Mouse (Mus musculus): Measurements from ENCODE around the gene Kras. TPM values are rescaled to one million over a fixed set of nuclear protein-coding genes. Genes with fewer than 3 reads are reported as not detected.

Kras gene
- polyA plus RNA-seq (2016; fragmentation: Nextera tagmentation; extraction: Ambion mirVana), result 93.1 and 103 TPM in 2 replicates

- Histone ChIP-seq H3K4me3 (peak within 1 kb of the TSS; percentile 93), H3K27ac (peak within 1 kb of the TSS; percentile 97), H3K36me3 (replicated peaks) (peaks cover 18% of the 10 kb centered on the region), H3K4me1 (peaks cover 33% of the 10 kb centered on the region), H3K27me3 (ENCODE audit: poor library complexity, severe bottlenecking) (peaks cover 21% of the 10 kb centered on the region), H3K9me3 (no peaks in the 10 kb centered on the region)
- DNase-seq (ENCODE audit: extremely low spot score, low spot score), result peak; percentile 89
- 1% methylated on average over 72 of the region's 83 CpGs for WGBS
Observed at GRCm38 (mm10) chr6:145250185-145250791, at the start of gene Kras. Gene Kras (minus strand): TSS chr6:145250239.

- 82% methylated on average over 7 of the region's 7 CpGs for WGBS
- no peak overlapping the region for H3K27ac ChIP-seq
- peaks cover 4% of the 10 kb centered on the region; the same call in 1 of the 2 replicates for H3K27me3 ChIP-seq (ENCODE audit: poor library complexity, severe bottlenecking)
- H3K4me3 ChIP-seq, result no peak overlapping the region
- H3K4me1 ChIP-seq, result peaks cover 13% of the 10 kb centered on the region
- DNase-seq (ENCODE audit: extremely low spot score, low spot score), result no peak
- H3K36me3 ChIP-seq (replicated peaks), result no peaks in the 10 kb centered on the region
- H3K9me3 ChIP-seq, result no peaks in the 10 kb centered on the region
Observed at GRCm38 (mm10) chr6:145297626-145298025, 47.6 kb upstream of the Kras start.

GRCm38 (mm10) chr6:145296979-145297378, 46.9 kb upstream of the Kras start:
- Histone ChIP-seq H3K36me3 (replicated peaks) (no peaks in the 10 kb centered on the region), H3K9me3 (no peaks in the 10 kb centered on the region), H3K27me3 (ENCODE audit: poor library complexity, severe bottlenecking) (no peaks in the 10 kb centered on the region), H3K27ac (no peak overlapping the region), H3K4me3 (no peak overlapping the region), H3K4me1 (peaks cover 13% of the 10 kb centered on the region)
- DNase-seq (ENCODE audit: extremely low spot score, low spot score), result no peak
- WGBS, result 87% methylated on average over 7 of the region's 7 CpGs

GRCm38 (mm10) chr6:145295171-145295570, 45.1 kb upstream of the Kras start:
- DNase-seq (ENCODE audit: extremely low spot score, low spot score), result no peak
- H3K27ac ChIP-seq, result no peak overlapping the region
- no peaks in the 10 kb centered on the region for H3K36me3 ChIP-seq (replicated peaks)
- H3K4me3 ChIP-seq, result no peak overlapping the region
- no peaks in the 10 kb centered on the region for H3K27me3 ChIP-seq (ENCODE audit: poor library complexity, severe bottlenecking)
- H3K4me1 ChIP-seq, result peaks cover 8% of the 10 kb centered on the region
- H3K9me3 ChIP-seq, result no peaks in the 10 kb centered on the region
- 75% methylated on average over 11 of the region's 11 CpGs for WGBS

GRCm38 (mm10) chr6:145293156-145293555, 43.1 kb upstream of the Kras start:
- Histone ChIP-seq H3K4me3 (no peak overlapping the region), H3K36me3 (replicated peaks) (no peaks in the 10 kb centered on the region), H3K27ac (no peak overlapping the region), H3K9me3 (no peaks in the 10 kb centered on the region), H3K4me1 (peaks cover 7% of the 10 kb centered on the region), H3K27me3 (ENCODE audit: poor library complexity, severe bottlenecking) (no peaks in the 10 kb centered on the region)
- 88% methylated on average over 6 of the region's 6 CpGs for WGBS
- DNase-seq (ENCODE audit: extremely low spot score, low spot score), result no peak

- WGBS, result 85% methylated on average over 13 of the region's 13 CpGs
- H3K27ac ChIP-seq, result no peak overlapping the region
- no peak overlapping the region for H3K4me3 ChIP-seq
- no peaks in the 10 kb centered on the region; the same call in 1 of the 2 replicates for H3K4me1 ChIP-seq
- H3K27me3 ChIP-seq (ENCODE audit: poor library complexity, severe bottlenecking), result no peaks in the 10 kb centered on the region
- H3K9me3 ChIP-seq, result no peaks in the 10 kb centered on the region
- H3K36me3 ChIP-seq (replicated peaks), result no peaks in the 10 kb centered on the region
- no peak for DNase-seq (ENCODE audit: extremely low spot score, low spot score)
Observed at GRCm38 (mm10) chr6:145291383-145292289, 41.6 kb upstream of the Kras start.

- WGBS, result 86% methylated on average over 4 of the region's 4 CpGs
- H3K4me3 ChIP-seq, result no peak overlapping the region
- H3K9me3 ChIP-seq, result no peaks in the 10 kb centered on the region
- no peaks in the 10 kb centered on the region for H3K36me3 ChIP-seq (replicated peaks)
- no peaks in the 10 kb centered on the region for H3K4me1 ChIP-seq
- DNase-seq (ENCODE audit: extremely low spot score, low spot score), result no peak
- no peak overlapping the region for H3K27ac ChIP-seq
- no peaks in the 10 kb centered on the region for H3K27me3 ChIP-seq (ENCODE audit: poor library complexity, severe bottlenecking)
Observed at GRCm38 (mm10) chr6:145285656-145286055, 35.6 kb upstream of the Kras start.

GRCm38 (mm10) chr6:145284286-145284685, 34.2 kb upstream of the Kras start:
- H3K4me1 ChIP-seq, result no peaks in the 10 kb centered on the region
- DNase-seq (ENCODE audit: extremely low spot score, low spot score), result no peak
- H3K27ac ChIP-seq, result no peak overlapping the region
- H3K4me3 ChIP-seq, result no peak overlapping the region
- 96% methylated on average over 8 of the region's 8 CpGs for WGBS
- H3K27me3 ChIP-seq (ENCODE audit: poor library complexity, severe bottlenecking), result no peaks in the 10 kb centered on the region
- no peaks in the 10 kb centered on the region for H3K36me3 ChIP-seq (replicated peaks)
- H3K9me3 ChIP-seq, result no peaks in the 10 kb centered on the region

GRCm38 (mm10) chr6:145277138-145277763, 27.2 kb upstream of the Kras start:
- Histone ChIP-seq H3K4me3 (no peak overlapping the region), H3K27ac (no peak overlapping the region), H3K4me1 (peaks cover 11% of the 10 kb centered on the region), H3K36me3 (replicated peaks) (no peaks in the 10 kb centered on the region), H3K27me3 (ENCODE audit: poor library complexity, severe bottlenecking) (peaks cover 24% of the 10 kb centered on the region), H3K9me3 (no peaks in the 10 kb centered on the region)
- DNase-seq (ENCODE audit: extremely low spot score, low spot score), result no peak
- 68% methylated on average over 9 of the region's 9 CpGs for WGBS

GRCm38 (mm10) chr6:145276265-145276780, 26.3 kb upstream of the Kras start:
- 4% methylated on average over 17 of the region's 17 CpGs for WGBS
- Histone ChIP-seq H3K9me3 (no peaks in the 10 kb centered on the region), H3K27me3 (ENCODE audit: poor library complexity, severe bottlenecking) (peaks cover 24% of the 10 kb centered on the region), H3K4me1 (peaks cover 11% of the 10 kb centered on the region), H3K36me3 (replicated peaks) (no peaks in the 10 kb centered on the region), H3K4me3 (peak overlapping the region; percentile 42), H3K27ac (no peak overlapping the region)
- DNase-seq (ENCODE audit: extremely low spot score, low spot score), result peak; percentile 55

- Histone ChIP-seq H3K36me3 (replicated peaks) (no peaks in the 10 kb centered on the region), H3K4me1 (peaks cover 11% of the 10 kb centered on the region), H3K9me3 (no peaks in the 10 kb centered on the region), H3K4me3 (peak overlapping the region; percentile 42), H3K27me3 (ENCODE audit: poor library complexity, severe bottlenecking) (peaks cover 24% of the 10 kb centered on the region), H3K27ac (no peak overlapping the region)
- WGBS, result 48% methylated on average over 6 of the region's 6 CpGs
- no peak for DNase-seq (ENCODE audit: extremely low spot score, low spot score)
Observed at GRCm38 (mm10) chr6:145275586-145276219, 25.7 kb upstream of the Kras start.

GRCm38 (mm10) chr6:145273971-145274620, 24.1 kb upstream of the Kras start:
- peaks cover 11% of the 10 kb centered on the region for H3K4me1 ChIP-seq

More at GRCm38 (mm10) chr6:145273971-145274620, 24.1 kb upstream of the Kras start:
- DNase-seq (ENCODE audit: extremely low spot score, low spot score), result no peak
- Histone ChIP-seq H3K27ac (no peak overlapping the region), H3K36me3 (replicated peaks) (no peaks in the 10 kb centered on the region), H3K9me3 (no peaks in the 10 kb centered on the region), H3K4me3 (no peak overlapping the region), H3K27me3 (ENCODE audit: poor library complexity, severe bottlenecking) (peaks cover 24% of the 10 kb centered on the region)
- WGBS, result 83% methylated on average over 12 of the region's 12 CpGs

Data from forebrain, embryonic 10.5 days (tissue).